Mouse (Mus musculus) bone marrow, adult 2 months (tissue): ENCODE data around the gene Samd13.

Experiments used
- CTCF ChIP-seq: fragments of 200-500 bp; IDR thresholded peaks from 2 replicates; pipeline ENCODE4 v1.5.1; 2011; ENCODE audit warnings: low read length, control low read depth; ENCODE audit not compliant: control insufficient read depth, insufficient read depth
- POLR2A ChIP-seq: fragments of 200-500 bp; IDR thresholded peaks from 2 replicates; pipeline ENCODE4 v1.6.1; 2011; ENCODE audit warnings: low read depth, mild to moderate bottlenecking, control low read depth, low read length, borderline replicate concordance; ENCODE audit not compliant: control insufficient read depth

- TF ChIP-seq CTCF, result no peak
- no peak for TF ChIP-seq POLR2A
These were observed 37.6 kb upstream of the Samd13 start for GRCm38 (mm10) chr3:146723037-146723436.
